Mouse (Mus musculus) intestine, embryonic 15.5 days (tissue): Measurements from ENCODE around the gene Chuk. TPM values are rescaled to one million over a fixed set of nuclear protein-coding genes. Genes with fewer than 3 reads are reported as not detected.

Source experiments
- ATAC-seq: fragments of 200-750 bp; cut with Nextera tagmentation; 2 replicates; pipeline ENCODE4 v1.8.0; 2017; ENCODE audit warnings: moderate TSS enrichment, moderate library complexity
- H3K27ac ChIP-seq: fragments of 300-500 bp; sonication (generic); 2 replicates; pipeline ENCODE4 v1.5.1; 2015; ENCODE audit warnings: mild to moderate bottlenecking, inconsistent platforms
- H3K27me3 ChIP-seq: fragments of 300-500 bp; sonication (generic); replicated peaks from 2 replicates; pipeline ENCODE4 v1.6.1; 2015; ENCODE audit warnings: inconsistent platforms
- H3K36me3 ChIP-seq: fragments of 300-500 bp; sonication (generic); 2 replicates; pipeline ENCODE4 v1.6.1; 2015; ENCODE audit warnings: inconsistent platforms
- H3K4me1 ChIP-seq: fragments of 300-500 bp; sonication (generic); replicated peaks from 2 replicates; pipeline ENCODE4 v1.6.1; 2015; ENCODE audit warnings: inconsistent platforms
- H3K4me2 ChIP-seq: fragments of 300-500 bp; sonication (generic); replicated peaks from 2 replicates; pipeline ENCODE4 v1.6.1; 2015; ENCODE audit warnings: mild to moderate bottlenecking, inconsistent platforms
- H3K4me3 ChIP-seq: fragments of 300-500 bp; sonication (generic); replicated peaks from 2 replicates; pipeline ENCODE4 v1.5.1; 2015; ENCODE audit warnings: inconsistent platforms
- H3K9ac ChIP-seq: fragments of 300-500 bp; sonication (generic); 2 replicates; pipeline ENCODE4 v1.6.1; 2015; ENCODE audit warnings: inconsistent platforms
- H3K9me3 ChIP-seq: fragments of 300-500 bp; sonication (generic); 2 replicates; pipeline ENCODE4 v1.6.1; 2016; ENCODE audit warnings: inconsistent platforms
- WGBS: fragments of 180-500 bp; shearing (Covaris S2); methylation state at CpG from one replicate; pipeline ENCODE4 v1.1.7; 2015; 5-methylcytosine and 5-hydroxymethylcytosine counted together
- polyA plus RNA-seq: library from polyadenylated mRNA; unstranded; fragments of >200 nt; fragmentation: Nextera tagmentation; extraction: Ambion mirVana; gene quantifications from 2 replicates; pipeline ENCODE4 v1.2.1, GENCODE M21; 2015

Chuk gene
- polyA plus RNA-seq, 1 experiment from 2014 or later = 40.2 TPM

DNA sequence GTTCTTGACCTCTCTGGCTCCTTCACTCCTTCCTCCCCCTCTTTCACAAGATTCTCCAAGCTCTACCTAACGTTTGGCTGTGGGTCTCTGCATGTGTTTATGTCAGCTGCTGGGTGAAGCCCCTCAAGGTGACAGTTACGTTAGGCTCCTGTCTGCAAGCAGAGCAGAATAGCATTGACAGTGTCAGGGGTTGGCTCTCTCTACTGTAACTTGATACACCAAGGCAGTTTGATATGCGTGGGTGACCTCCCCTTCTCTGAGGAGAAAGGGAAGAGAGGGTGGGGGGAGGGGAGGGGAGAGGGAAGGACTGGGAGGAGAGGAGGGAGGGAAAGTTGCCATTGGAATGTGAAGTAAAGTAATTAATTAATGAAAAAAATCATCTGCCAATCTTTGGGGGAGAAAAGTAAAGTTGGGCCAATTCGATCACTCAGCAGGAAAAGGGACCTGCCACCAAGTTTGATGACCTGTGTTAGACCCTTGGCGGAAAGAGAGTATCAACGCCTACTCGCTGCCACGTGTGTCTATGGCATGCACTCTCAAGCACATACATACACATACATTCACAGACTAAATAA, 80.2 kb downstream of the Chuk start:
- Histone ChIP-seq H3K4me1 (no peaks in the 10 kb centered on the region), H3K9ac (no peak overlapping the region), H3K36me3 (no peaks in the 10 kb centered on the region), H3K4me3 (no peak overlapping the region), H3K27ac (no peak overlapping the region), H3K27me3 (no peaks in the 10 kb centered on the region), H3K4me2 (no peak overlapping the region), H3K9me3 (no peaks in the 10 kb centered on the region)
- WGBS = 66% methylated on average over 8 of the region's 8 CpGs
- no peak for ATAC-seq

- no peaks in the 10 kb centered on the region for H3K36me3 ChIP-seq
- peak overlapping the region; percentile 17; the same call in 1 of the 2 replicates for H3K27ac ChIP-seq
- peak; percentile 87 for ATAC-seq
- H3K4me1 ChIP-seq = no peaks in the 10 kb centered on the region
- H3K9ac ChIP-seq = no peak overlapping the region
- no peak overlapping the region for H3K4me3 ChIP-seq
- H3K4me2 ChIP-seq = no peak overlapping the region
- WGBS = 72% methylated on average over 13 of the region's 13 CpGs
- no peaks in the 10 kb centered on the region for H3K9me3 ChIP-seq
- H3K27me3 ChIP-seq = no peaks in the 10 kb centered on the region
These were observed 82.2 kb downstream of the Chuk start for GRCm38 (mm10) chr19:44024921-44025585.

Other genes with a start within 250 kb of the Chuk start
- gene Dnmbp, start 167.3 kb downstream of the Chuk start, polyA plus RNA-seq = 35.9 and 37.0 TPM in 2 replicates
- 21.4 and 26.2 TPM in 2 replicates for gene Cpn1, start 120.9 kb downstream of the Chuk start, polyA plus RNA-seq
- gene Cyp2c23, start 78.3 kb downstream of the Chuk start, polyA plus RNA-seq = 2.7 and 3.1 TPM in 2 replicates
- gene Erlin1, start 37.7 kb downstream of the Chuk start, polyA plus RNA-seq = 36.9 and 38.4 TPM in 2 replicates
- gene Cwf19l1, start 28.4 kb upstream of the Chuk start, polyA plus RNA-seq = 28.9 and 32.7 TPM in 2 replicates
- gene Bloc1s2, start 39.0 kb upstream of the Chuk start, polyA plus RNA-seq = 87.8 and 91.9 TPM in 2 replicates
- gene Pkd2l1, start 85.0 kb upstream of the Chuk start, polyA plus RNA-seq = not detected in 2 replicates
- 0.15 and 0.54 TPM in 2 replicates for gene Scd3, start 95.8 kb upstream of the Chuk start, polyA plus RNA-seq
- 417 and 432 TPM in 2 replicates for gene Scd2, start 186.2 kb upstream of the Chuk start, polyA plus RNA-seq
- gene Scd4, start 225.6 kb upstream of the Chuk start, polyA plus RNA-seq = 0.10 and 0.19 TPM in 2 replicates